Mouse (Mus musculus): ENCODE measurements around the gene Krtap6-1. TPM values are rescaled to one million over a fixed set of nuclear protein-coding genes. Genes with fewer than 3 reads are reported as not detected.

Gene Krtap6-1
- polyA plus RNA-seq, 1 experiment from 2014 or later, result not detected

Other genes with a start within 250 kb of the Krtap6-1 start
- not detected in 2 replicates for gene Gm20741, start 219.5 kb upstream of the Krtap6-1 start, polyA plus RNA-seq (2014; fragmentation: Nextera tagmentation; extraction: Ambion mirVana)
- not detected in 2 replicates for gene Krtap15, start 211.5 kb upstream of the Krtap6-1 start, polyA plus RNA-seq (2014; fragmentation: Nextera tagmentation; extraction: Ambion mirVana)
- gene Krtap14, start 205.6 kb upstream of the Krtap6-1 start, polyA plus RNA-seq (2014; fragmentation: Nextera tagmentation; extraction: Ambion mirVana), result not detected in 2 replicates
- not detected in 2 replicates for gene Krtap19-1, start 162.3 kb upstream of the Krtap6-1 start, polyA plus RNA-seq (2014; fragmentation: Nextera tagmentation; extraction: Ambion mirVana)
- gene Krtap19-2, start 157.4 kb upstream of the Krtap6-1 start, polyA plus RNA-seq (2014; fragmentation: Nextera tagmentation; extraction: Ambion mirVana), result not detected in 2 replicates
- gene Krtap19-3, start 153.7 kb upstream of the Krtap6-1 start, polyA plus RNA-seq (2014; fragmentation: Nextera tagmentation; extraction: Ambion mirVana), result not detected in 2 replicates
- not detected in 2 replicates for gene Krtap19-4, start 146.6 kb upstream of the Krtap6-1 start, polyA plus RNA-seq (2014; fragmentation: Nextera tagmentation; extraction: Ambion mirVana)
- not detected in 2 replicates for gene Krtap19-5, start 135.2 kb upstream of the Krtap6-1 start, polyA plus RNA-seq (2014; fragmentation: Nextera tagmentation; extraction: Ambion mirVana)
- not detected in 2 replicates for gene Krtap19-9b, start 99.4 kb upstream of the Krtap6-1 start, polyA plus RNA-seq (2014; fragmentation: Nextera tagmentation; extraction: Ambion mirVana)
- gene Krtap16-3, start 68.8 kb upstream of the Krtap6-1 start, polyA plus RNA-seq (2014; fragmentation: Nextera tagmentation; extraction: Ambion mirVana), result not detected in 2 replicates
- gene Krtap22-2, start 20.9 kb upstream of the Krtap6-1 start, polyA plus RNA-seq (2014; fragmentation: Nextera tagmentation; extraction: Ambion mirVana), result not detected in 2 replicates
- gene Gm10229, start 16.4 kb upstream of the Krtap6-1 start, polyA plus RNA-seq (2014; fragmentation: Nextera tagmentation; extraction: Ambion mirVana), result not detected in 2 replicates
- gene Gm10228, start 9.8 kb downstream of the Krtap6-1 start, polyA plus RNA-seq (2014; fragmentation: Nextera tagmentation; extraction: Ambion mirVana), result not detected in 2 replicates
- gene Krtap6-5, start 16.2 kb downstream of the Krtap6-1 start, polyA plus RNA-seq (2014; fragmentation: Nextera tagmentation; extraction: Ambion mirVana), result not detected in 2 replicates
- gene 1110025L11Rik, start 32.3 kb downstream of the Krtap6-1 start, polyA plus RNA-seq (2014; fragmentation: Nextera tagmentation; extraction: Ambion mirVana), result not detected in 2 replicates
- gene Krtap6-3, start 52.3 kb downstream of the Krtap6-1 start, polyA plus RNA-seq (2014; fragmentation: Nextera tagmentation; extraction: Ambion mirVana), result not detected in 2 replicates
- not detected in 2 replicates for gene Gm6358, start 109.2 kb downstream of the Krtap6-1 start, polyA plus RNA-seq (2014; fragmentation: Nextera tagmentation; extraction: Ambion mirVana)
- not detected in 2 replicates for gene Gm10061, start 119.4 kb downstream of the Krtap6-1 start, polyA plus RNA-seq (2014; fragmentation: Nextera tagmentation; extraction: Ambion mirVana)
- gene Gm9789, start 126.3 kb downstream of the Krtap6-1 start, polyA plus RNA-seq (2014; fragmentation: Nextera tagmentation; extraction: Ambion mirVana), result not detected in 2 replicates
- not detected in 2 replicates for gene Gm7735, start 137.8 kb downstream of the Krtap6-1 start, polyA plus RNA-seq (2014; fragmentation: Nextera tagmentation; extraction: Ambion mirVana)
- not detected in 2 replicates for gene 1110057P08Rik, start 143.0 kb downstream of the Krtap6-1 start, polyA plus RNA-seq (2014; fragmentation: Nextera tagmentation; extraction: Ambion mirVana)
- gene Krtap20-2, start 174.2 kb downstream of the Krtap6-1 start, polyA plus RNA-seq (2014; fragmentation: Nextera tagmentation; extraction: Ambion mirVana), result not detected in 2 replicates

Data from hindbrain, embryonic 11.5 days (tissue).